Mouse (Mus musculus) kidney, postnatal 10 days (tissue): Measurements from ENCODE around the gene Gm10134.

Source experiments
- DNase-seq: peaks from one replicate; pipeline ENCODE4 v3.0.0; 2021; ENCODE audit warnings: mixed read lengths

The Gm10134 gene

GRCm38 (mm10) chr2:28506291-28506690 is 396 bp downstream of the Gm10134 start:
- DNase-seq, result no peak

DNA sequence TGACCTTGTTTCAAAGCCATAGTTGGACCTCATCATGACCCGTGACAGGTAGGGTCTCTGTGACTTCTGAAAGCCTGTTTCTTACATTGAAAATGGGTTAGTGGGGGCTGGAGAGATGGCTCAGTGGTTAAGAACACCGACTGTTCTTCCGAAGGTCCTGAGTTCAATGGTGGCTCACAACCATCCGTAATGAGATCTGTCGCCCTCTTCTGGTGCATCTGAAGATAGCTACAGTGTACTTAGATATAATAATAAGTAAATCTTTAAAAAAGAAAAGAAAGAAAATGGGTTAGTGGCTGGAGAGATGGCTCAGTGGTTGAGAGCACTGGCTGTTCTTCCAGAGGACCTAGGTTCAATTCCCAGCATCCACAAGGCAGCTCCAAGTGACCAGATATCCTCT is 5.7 kb downstream of the Gm10134 start:
- DNase-seq, result peak; percentile 10

GRCm38 (mm10) chr2:28512798-28513401 is 7.0 kb downstream of the Gm10134 start, which contains the start of gene Ralgds:
TSS of gene Ralgds (plus strand) at chr2:28513125.
- DNase-seq, result peak; percentile 82

- peak; percentile 56 for DNase-seq
Observed at GRCm38 (mm10) chr2:28513431-28514370, 7.8 kb downstream of the Gm10134 start.

- peak; percentile 93 for DNase-seq
Observed at GRCm38 (mm10) chr2:28514489-28514888, 8.6 kb downstream of the Gm10134 start.

- DNase-seq, result peak; percentile 91
Observed at GRCm38 (mm10) chr2:28517206-28517909, 11.5 kb downstream of the Gm10134 start.

DNA sequence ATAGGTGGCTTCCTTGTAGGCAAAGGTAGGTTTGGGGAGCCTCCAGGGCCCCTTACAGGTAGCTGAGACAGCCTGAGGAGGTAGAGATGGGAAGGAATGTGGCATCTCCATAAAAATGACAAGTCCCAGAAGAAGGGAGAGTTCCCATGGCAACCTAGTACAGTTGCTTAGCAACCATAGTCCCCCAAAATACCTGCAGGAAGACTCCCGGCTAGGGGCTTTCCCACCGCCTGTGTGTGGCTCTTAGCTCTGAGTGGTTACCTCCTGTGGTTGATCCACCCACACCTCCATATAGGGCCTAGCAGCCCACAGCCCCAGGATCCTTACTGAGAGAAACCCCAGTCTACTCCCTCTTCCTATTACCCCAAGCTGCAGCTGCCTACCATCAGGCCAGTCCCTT is 12.3 kb downstream of the Gm10134 start:
- no peak for DNase-seq

- no peak for DNase-seq
Observed at GRCm38 (mm10) chr2:28520581-28520980, 14.7 kb downstream of the Gm10134 start.

GRCm38 (mm10) chr2:28521571-28522151 is 15.8 kb downstream of the Gm10134 start:
- DNase-seq, result no peak

- no peak for DNase-seq
Observed at GRCm38 (mm10) chr2:28522166-28522565, 16.3 kb downstream of the Gm10134 start.

- DNase-seq, result peak; percentile 93
Observed at GRCm38 (mm10) chr2:28523643-28524117, 17.8 kb downstream of the Gm10134 start.

GRCm38 (mm10) chr2:28524406-28524805 is 18.5 kb downstream of the Gm10134 start:
- DNase-seq, result no peak

- peak; percentile 68 for DNase-seq
Observed at GRCm38 (mm10) chr2:28525219-28525942, 19.5 kb downstream of the Gm10134 start.

DNA sequence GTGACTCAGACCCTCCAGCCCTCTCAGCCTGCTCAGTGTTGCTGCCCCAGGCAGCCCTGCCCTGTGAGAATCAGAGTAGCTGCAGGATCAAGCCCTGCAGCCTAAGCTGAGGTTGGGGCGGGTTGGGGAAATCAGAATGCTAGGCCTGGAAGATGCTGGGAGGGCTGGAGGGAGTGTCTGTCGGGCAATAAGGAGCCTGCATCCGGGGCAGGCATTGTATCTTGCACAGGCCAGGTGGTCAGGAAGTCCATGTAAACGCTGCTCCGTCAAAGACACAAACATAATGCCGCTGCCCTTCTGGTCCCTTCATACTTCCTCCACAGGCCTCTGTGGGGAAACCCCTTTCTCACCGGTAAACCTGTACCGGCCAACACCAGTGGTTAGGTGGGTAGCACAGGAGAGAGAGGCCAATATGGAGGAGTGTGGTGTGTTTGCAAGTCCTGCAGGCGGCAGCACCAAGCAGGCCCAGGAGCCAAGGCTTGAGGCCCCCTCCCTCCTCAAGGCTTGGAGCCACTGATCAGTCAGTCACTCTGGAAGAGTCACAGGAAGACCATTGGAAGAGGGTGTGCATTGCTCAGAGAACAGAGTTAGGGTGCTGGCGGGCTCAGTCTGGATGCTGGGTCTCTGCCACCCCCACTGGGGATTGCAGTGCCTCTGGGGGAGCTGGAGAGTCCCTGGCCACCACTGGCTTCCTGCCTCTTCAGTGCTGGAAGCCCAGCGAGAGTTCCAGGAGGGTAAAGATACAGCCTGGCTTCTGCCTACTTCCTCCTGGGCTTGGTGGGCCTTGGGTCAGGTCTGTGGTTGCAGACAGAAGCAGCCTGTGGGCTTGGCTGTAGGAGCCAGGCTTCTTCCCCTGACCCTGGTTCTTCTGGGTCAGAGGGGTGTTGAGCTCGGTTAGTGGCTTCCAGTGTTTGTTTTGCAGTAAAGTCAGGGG is 20.3 kb downstream of the Gm10134 start:
- DNase-seq, result peak; percentile 27

DNA sequence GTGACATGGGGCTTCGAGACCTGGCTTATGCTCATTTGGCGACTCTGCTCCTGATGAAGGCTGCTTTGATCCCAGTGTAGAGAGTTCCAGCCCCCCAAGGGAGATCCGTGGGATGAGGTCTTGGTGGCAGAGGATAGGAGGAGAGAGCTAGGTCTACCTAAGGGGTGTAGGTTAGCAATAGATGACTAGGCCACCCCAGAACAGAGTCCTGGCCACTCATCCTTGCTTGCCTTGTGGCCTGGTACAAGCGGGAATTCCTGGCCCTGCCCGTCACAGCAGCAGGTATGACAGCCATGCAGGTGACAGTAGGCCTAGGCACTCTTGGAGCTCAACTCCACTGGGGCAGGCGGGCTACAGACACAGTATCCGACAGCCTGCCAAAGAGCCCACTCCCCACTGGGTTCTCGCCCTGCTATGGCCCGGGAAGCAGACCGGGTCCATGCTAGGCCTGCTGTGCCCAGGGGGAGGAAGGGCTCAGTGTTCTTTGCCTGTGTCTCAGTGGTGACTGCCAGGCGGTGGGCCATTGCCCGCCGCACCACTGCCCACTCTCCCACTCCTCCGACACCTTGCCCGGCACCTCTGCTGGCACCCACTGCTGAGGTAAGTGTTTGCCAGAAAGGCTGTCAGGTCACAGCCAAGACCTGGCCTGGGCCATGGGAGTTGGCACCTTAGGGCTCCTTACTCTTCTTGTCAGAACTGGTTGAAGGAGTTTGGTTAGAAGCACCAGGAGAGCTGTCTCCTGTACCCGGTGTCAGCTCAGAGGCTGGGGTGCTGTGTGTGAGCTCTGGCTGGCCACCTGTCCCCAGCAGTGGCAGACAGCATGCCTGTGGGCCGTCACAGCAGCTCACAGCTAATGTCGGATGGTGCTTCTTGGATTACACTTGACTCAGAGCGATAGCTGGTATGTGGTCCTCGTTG is 21.8 kb downstream of the Gm10134 start:
- no peak for DNase-seq

- DNase-seq, result no peak
Observed at GRCm38 (mm10) chr2:28528354-28528730, 22.4 kb downstream of the Gm10134 start.

- no peak for DNase-seq
Observed at GRCm38 (mm10) chr2:28529856-28530255, 24.0 kb downstream of the Gm10134 start.

DNA sequence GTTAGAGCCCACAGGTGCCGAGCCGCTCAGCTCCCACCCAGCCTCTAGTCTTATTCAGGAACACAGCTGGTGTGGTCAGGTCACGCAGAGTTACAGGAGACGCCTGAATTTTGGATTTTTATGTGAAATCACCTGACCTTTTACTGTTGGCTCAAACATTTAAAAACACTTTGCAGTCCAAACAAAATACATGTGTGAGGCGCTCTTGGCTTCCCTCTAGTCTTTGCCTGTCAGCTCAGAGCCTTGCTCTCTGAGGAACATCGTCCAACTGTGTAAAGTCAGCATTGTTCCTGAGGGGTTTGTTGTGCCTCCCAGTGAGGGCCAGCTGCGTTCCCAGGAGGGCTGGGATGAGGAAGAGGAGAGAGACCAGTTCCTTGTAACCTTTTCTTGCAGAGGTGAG is 24.4 kb downstream of the Gm10134 start:
- no peak for DNase-seq

DNA sequence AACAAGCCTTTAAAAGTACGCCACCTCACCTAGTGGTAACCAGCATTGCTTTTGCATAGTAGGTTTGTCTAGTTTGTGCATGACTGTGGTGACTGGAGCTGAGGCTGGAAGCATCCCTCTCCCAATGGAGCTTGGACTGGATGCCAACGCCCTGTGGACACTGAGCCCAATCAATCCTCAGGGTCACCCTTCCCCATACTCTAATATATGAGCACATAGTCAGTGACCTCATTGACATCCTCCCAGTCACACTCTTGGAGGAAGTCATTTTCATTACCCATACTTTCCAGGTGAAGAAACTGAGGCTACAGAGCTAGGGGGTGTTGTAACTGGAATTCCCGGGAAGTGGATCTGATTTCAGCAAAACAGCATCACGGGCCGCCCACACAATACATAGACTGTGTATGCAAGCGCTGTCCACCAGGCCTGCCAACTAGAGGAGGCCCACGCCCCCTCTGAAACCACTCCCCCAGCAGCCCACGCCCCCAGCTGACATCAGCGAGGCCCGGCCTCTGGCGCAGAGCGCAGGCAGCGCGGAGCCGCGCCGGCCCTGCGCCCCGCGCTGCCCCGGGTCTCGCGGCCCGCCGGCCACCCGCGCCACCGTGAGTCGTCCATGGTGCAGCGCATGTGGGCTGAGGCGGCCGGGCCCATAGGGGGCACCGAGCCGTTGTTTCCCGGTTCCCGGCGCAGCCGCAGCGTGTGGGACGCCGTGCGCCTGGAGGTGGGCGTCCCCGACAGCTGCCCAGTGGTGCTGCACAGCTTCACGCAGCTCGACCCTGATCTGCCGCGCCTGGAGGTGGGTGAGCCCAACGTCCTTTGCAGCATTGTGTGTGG is 27.3 kb downstream of the Gm10134 start:
- DNase-seq, result peak; percentile 93
